Mouse (Mus musculus): ENCODE measurements around the gene Tm4sf19.
"Not testable (repeated sequence)": the region's sequence is repeated elsewhere in the genome, so short reads cannot be mapped to it uniquely, and the experiment has no call there.

The Tm4sf19 gene

DNA sequence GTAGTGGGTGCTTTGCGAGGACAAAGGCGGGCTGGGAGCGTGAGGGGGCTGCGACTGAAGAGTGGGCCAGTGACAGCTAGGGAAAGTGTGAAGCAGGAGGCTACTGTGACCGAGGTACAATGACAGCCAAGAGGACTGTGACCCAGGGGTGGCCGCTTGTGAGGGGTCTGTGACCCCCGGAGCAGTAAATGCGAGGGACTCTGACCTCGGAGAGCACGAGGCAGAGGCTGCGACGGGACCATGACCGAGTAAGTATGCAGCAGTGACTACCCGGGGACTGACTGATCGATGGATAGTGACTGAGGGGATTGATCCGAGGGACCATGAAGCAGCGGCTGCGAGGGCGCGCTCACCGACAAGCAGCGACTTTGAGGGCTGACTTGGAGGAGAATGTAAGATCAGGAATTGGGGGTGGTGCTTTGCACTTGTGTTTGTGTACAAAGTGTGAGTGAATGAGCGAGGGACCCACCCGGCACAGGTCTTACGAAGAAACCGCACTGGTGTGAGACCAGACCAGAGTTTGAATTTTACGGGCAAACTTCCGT lies 30.8 kb downstream of the Tm4sf19 start:
- DNase-seq: peak; percentile 50

- DNase-seq: no peak
Measured at GRCm38 (mm10) chr16:32431926-32432325, 31.6 kb downstream of the Tm4sf19 start.

GRCm38 (mm10) chr16:32433138-32433537 lies 32.8 kb downstream of the Tm4sf19 start:
- DNase-seq: no peak

- DNase-seq: no peak
Measured at GRCm38 (mm10) chr16:32434066-32434465, 33.8 kb downstream of the Tm4sf19 start.

- DNase-seq: no peak
Measured at GRCm38 (mm10) chr16:32434691-32435090, 34.4 kb downstream of the Tm4sf19 start.

DNA sequence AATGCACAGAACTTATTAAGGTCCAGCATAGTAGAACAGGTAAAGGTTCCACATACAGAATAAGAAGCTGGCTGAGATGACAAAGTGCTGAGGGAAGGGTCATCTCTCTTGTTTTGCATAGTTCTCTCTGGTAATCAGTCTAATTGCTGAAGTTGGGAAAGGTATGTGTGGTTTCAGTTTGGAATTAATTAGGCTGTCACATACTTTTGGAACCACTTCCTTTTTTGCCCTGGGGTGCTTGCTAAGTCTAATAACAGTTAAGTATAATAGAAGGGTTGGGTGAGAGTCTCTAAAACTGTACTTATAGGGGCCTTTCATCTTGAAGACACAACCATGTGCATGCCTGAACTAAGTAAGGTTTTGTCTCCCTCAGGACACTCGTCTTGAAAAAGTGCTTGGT lies 36.4 kb downstream of the Tm4sf19 start:
- no peak for DNase-seq

GRCm38 (mm10) chr16:32437266-32437665 lies 37.0 kb downstream of the Tm4sf19 start:
- no peak for DNase-seq

DNA sequence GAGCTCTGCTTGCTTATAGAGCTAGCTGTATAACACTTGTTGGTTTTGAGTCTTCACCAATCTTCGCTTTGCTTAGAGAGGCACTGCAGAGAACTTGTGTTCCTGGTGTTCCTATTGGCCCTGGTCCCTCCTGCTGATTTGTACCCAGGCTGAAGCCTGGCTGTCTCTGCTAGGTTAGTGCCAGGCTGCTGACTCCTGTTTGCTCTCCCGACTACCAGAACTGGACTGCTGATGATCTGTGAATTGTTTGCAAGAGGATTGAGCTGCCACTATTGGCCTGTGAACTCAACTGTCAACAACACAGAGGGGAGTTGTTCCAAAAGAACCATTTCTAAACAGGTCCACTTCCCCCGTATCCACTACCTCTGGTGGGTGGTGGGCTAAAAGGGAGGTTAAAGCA lies 41.1 kb downstream of the Tm4sf19 start:
- no peak for DNase-seq

GRCm38 (mm10) chr16:32444615-32445014 lies 44.3 kb downstream of the Tm4sf19 start:
- DNase-seq: not testable (repeated sequence)

DNA sequence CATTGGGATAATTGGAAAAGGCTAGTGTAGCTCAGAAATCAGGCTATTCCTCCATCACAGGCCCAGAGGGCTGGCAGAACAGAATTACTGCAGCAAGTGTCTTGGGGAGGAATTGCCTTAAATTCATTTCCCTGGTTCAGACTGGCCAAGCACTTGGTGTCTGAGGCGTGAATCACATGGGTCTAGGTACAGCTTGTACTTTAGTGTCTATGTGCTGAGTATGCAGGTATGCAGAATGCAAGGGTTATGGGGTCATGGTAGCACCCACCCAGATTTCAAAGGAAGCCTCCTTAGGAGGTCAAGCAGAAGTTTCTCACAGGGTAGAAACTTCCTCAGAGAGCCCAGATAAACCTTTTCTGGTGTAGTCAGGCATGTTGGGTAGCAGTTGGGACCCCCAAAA lies 45.3 kb downstream of the Tm4sf19 start:
- no peak for DNase-seq

DNA sequence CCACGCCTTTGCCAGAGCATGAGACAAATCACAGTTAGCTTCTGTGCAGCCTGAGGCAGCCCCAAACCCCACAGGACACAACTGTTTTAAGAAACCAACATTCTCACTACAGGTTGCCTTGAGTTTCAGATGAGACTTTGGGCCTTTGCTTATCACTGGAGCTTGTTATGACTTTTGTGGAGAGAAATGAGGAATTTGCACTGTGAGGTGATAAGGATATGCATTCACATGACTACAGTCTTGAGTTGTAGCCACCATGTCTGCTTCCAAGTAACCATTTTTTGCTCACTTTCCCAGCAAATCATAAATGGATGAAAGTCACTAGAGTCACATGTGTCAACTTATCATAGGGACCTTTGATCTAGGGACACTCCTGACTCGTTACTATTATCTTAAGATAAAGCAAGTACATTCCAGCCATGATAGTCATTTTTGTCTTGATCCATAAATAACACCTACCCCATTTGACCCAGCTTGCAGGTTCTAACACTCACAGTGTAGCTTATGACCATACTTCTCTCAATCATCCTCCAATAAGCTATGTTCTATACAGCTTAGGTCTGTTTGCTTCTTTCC lies 46.3 kb downstream of the Tm4sf19 start:
- DNase-seq: no peak

GRCm38 (mm10) chr16:32449665-32450064 lies 49.4 kb downstream of the Tm4sf19 start:
- no peak for DNase-seq

DNA sequence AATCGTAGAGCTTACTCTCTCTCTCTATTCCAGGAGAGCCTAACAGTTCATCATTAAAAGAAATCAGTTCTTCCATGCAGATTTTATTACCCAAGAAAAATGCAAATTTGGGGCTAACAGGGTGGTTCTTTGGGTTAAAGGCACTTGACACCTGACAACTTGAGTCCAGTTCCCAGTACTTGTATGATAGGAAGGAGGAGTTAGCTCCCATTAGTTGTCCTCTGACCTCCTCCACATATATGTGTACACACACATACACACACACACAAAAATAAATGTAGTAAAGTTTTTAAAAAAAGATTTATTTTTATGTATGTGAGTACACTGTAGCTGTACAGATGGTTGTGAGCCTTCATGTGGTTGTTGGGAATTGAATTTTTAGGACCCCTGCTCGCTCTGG lies 49.8 kb downstream of the Tm4sf19 start:
- no peak for DNase-seq

DNA sequence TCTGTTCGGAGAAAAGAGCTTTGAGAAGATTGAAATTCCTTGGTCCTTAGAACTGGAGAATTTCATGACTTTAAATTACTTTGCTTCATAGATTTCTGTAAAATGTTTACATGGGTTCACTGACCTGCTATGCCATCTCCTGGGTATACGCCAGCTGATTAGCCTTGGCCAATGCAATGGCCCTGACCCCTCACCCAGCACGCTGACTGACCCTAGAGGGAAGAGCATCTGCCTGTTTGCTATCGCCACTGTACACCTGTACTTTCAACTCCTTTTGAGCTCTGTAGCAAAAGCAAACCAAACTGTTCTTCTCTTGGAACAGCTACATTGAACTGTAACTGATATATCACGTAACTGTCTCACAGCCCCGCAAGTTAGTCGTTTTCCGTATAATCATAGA lies 52.8 kb downstream of the Tm4sf19 start:
- no peak for DNase-seq

DNA sequence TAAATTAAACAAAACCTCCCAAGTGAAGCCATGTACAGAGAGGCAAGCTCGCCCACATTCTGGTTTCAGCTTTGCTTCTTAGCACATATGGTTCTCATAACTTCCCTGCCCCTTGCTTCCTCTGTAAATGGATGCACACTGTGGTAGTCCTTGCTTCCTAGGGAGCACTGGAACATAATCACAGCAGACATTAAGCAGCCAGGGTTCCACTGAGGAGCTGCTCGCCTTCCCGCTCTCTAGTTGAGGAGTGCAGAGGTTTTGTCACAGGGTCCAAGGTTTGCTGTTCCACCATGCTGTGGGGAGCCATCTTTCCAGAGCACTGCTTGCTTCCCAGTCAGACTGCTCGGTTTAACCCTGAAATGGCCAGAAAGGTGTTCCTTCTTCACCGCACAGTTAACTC lies 54.3 kb downstream of the Tm4sf19 start:
- DNase-seq: peak; percentile 40

DNA sequence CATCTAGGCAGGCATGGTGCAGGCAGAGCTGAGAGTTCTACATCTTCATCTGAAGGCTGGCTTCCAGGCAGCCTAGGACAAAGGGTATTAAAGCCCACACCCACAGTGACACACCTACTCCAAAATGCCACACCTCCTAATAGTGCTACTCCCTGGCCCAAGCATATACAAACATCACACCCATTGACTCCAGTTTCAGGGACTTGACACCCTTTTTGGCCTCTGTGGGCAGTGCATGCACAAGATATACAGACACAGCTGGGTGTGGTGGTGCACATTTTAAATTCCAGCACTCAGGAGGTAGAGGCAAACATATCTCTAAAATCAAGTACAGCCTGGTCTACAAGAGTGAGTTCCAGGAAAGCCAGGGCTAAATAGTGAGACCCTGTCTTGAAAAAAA lies 55.8 kb downstream of the Tm4sf19 start:
- no peak for DNase-seq

DNA sequence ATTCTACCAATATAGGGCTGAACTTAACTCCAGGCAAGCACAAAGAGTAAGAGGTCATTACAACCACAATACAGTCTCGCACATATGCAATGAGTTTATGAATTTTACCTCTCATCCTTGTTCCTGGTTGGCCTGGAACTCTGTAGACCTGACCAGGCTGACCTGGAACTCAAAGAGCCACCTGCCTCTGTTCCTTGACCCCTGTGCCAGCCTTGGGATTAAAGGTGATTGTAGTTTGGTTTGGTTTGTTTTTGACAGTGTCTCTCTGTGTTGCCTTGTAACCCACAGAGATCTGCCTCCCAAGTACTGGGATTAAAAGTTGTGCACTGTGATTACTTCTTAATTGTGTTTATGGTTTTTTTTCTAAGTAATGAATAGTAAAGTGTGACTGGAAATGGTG lies 56.5 kb downstream of the Tm4sf19 start:
- no peak for DNase-seq

Data from embryo, embryonic 11 days (tissue).